Mouse (Mus musculus): ENCODE measurements around the gene Gm21913. TPM values are rescaled to one million over a fixed set of nuclear protein-coding genes. Genes with fewer than 3 reads are reported as not detected.
"Not testable (repeated sequence)": the region's sequence is repeated elsewhere in the genome, so short reads cannot be mapped to it uniquely, and the experiment has no call there.

Gm21913 gene
- polyA plus RNA-seq (2015; fragmentation: Nextera tagmentation; extraction: Ambion mirVana) = not detected in 2 replicates

DNA sequence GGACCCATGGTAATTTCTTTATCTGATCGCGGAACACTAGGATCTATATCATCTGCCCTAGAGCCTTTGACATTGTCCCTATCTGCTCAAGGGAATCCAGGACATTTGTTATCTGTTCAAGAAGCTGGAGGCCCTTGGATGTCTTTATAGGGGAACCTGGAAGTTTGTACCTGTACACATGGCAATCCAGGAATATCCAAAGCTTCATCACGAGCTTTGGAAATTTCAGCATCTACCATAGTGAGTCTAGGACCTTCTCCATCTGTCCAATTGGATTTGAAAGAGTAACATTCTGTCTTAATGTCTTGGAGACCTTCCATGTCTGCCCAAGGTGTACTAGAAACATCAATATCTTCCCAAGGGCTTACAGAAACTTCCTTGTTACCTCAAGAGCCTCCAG lies at the start of gene Gm21913:
Gene Gm21913, plus strand, starts transcription at position 301 of the 400 bp plus-strand sequence.
- H3K9me3 ChIP-seq (replicated peaks; ENCODE audit: control insufficient read depth, low read length) = not testable (repeated sequence)
- no CpG with 5 or more reads among the region's 3 CpGs for WGBS (ENCODE audit: insufficient replicate concordance)

More for the DNA sequence above, at the start of gene Gm21913:
- H3K4me3 ChIP-seq (ENCODE audit: low read depth, low read length); H3K27ac ChIP-seq (ENCODE audit: low read length); ATAC-seq (ENCODE audit: low read depth); H3K4me2 ChIP-seq (ENCODE audit: low read depth, low read length); H3K9ac ChIP-seq (ENCODE audit: low read depth, low read length); H3K27me3 ChIP-seq (ENCODE audit: control insufficient read depth, insufficient read depth, low read depth, low read length); H3K36me3 ChIP-seq (ENCODE audit: control insufficient read depth, insufficient read depth); H3K4me1 ChIP-seq (ENCODE audit: control insufficient read depth, low read depth, low read length): not testable (repeated sequence)

Other genes with a start within 250 kb of the Gm21913 start
- gene Gm29110, start 153.4 kb upstream of the Gm21913 start, polyA plus RNA-seq (2015; fragmentation: Nextera tagmentation; extraction: Ambion mirVana) = not detected in 2 replicates

Measured in liver, embryonic 16.5 days (tissue).